Mouse (Mus musculus) cerebellum, adult 11 months (tissue): ENCODE data around the gene Tjp1.

Source experiments
- DNase-seq: peaks from one replicate; pipeline ENCODE4 v3.0.0; 2022

Tjp1 gene

DNA sequence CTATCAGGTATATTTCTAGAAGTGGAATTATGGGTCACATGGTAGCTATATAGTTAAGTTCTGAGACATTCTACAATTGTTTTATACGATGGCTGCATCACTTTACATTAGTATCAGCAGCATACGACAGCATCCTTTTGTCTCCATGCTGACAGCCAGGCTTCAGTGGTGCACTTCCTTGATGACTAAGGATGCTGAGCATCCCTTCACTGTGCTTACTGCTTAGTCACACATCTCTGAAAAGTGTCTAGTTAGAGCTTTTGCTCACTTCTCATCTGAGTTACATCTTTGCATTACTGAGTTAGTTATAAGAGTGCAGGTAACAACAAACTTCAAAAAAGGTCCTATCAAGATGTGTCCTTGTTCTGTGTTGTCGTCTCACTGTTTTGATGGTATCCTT is 182.3 kb downstream of the Tjp1 start:
- DNase-seq, result no peak

GRCm38 (mm10) chr7:65337581-65338270 is 189.9 kb downstream of the Tjp1 start:
- no peak for DNase-seq

DNA sequence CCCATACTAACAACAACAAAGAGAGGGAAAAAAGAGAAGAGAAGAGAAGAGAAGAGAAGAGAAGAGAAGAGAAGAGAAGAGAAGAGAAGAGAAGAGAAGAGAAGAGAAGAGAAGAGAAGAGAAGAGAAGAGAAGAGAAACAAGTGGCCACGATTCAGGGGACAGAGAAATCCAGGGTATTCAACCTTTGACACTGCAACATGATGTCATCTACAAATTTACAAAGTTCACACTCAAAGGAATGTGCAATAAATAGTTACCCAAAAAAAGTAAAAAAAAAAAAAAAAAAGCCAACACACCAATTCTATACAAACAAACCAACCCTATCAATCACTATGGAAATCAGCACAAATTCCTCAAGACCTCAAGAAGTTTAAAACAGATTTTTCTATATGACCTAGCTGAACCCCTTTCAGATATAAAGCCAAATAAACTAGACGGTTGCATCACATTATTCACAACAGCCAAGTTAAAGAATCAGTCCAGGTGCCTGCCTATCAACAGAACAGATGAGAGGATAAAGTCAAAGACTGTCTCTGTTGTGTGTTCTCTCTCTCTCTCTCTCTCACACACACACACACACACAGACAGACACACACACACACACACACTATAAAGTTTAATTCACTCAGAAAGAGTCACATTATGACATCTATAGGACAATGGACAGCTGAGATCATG is 194.4 kb downstream of the Tjp1 start:
- no peak for DNase-seq

DNA sequence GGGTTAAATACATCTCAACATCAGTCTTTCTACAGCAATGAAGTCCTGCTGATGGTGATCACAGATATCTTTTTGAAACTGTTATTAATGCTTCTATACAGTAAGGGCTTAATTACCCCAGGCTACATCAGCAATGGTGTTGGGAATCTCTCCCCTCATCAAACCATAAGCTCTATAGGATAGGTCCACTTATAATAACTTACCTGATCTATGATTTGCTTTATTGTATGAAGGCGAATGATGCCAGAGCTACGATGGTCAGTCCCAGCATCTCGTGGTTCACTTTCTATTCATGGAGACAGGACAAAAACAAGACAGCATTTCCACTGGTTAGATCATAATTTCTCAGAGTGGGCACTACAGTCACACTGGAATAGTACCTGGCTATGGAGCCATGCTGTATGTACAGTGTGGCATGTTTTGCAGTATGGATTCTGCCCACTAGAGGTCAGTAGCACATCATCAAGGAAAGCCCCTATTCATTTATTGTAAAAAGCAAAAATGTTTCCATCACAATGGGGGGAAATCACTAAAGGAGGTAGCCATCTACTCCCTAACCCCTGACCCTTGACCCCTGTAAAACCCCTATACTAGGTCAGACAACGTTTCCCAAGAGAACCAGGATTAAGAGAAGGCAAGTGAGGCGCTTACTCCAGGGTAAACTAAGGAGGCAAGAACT is 208.4 kb downstream of the Tjp1 start:
- peak; percentile 50 for DNase-seq

DNA sequence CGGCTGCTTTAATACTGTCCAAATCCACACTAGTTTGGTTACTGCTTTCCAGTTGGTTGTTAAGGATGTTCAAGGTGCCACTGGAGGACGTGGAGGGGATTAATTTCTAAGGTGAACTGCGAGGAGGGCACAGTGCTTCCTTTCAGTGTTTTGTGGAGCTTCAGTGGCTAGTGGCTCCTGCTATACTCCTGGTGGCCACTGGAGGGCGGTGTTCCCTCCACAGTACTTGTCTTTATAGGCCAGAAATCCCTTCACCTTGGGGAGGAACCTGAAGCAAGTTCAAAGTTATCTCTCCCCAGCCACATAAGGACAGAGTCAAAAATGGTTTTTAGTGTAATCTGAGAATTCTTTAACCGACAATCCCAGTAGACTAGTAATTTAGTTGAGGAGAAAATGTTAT is 210.2 kb downstream of the Tjp1 start:
- DNase-seq, result peak; percentile 44

- DNase-seq, result no peak
Measured at GRCm38 (mm10) chr7:65315182-65315581, 212.4 kb downstream of the Tjp1 start.

- DNase-seq, result no peak
Measured at GRCm38 (mm10) chr7:65296675-65297589, 230.6 kb downstream of the Tjp1 start.

- no peak for DNase-seq
Measured at GRCm38 (mm10) chr7:65282886-65283285, 244.7 kb downstream of the Tjp1 start.

GRCm38 (mm10) chr7:65281960-65282359 is 245.6 kb downstream of the Tjp1 start:
- DNase-seq, result no peak

- DNase-seq, result no peak
Measured at GRCm38 (mm10) chr7:65280944-65281912, 246.4 kb downstream of the Tjp1 start.

- peak; percentile 1 for DNase-seq
Measured at GRCm38 (mm10) chr7:65279277-65279676, 248.3 kb downstream of the Tjp1 start.

DNA sequence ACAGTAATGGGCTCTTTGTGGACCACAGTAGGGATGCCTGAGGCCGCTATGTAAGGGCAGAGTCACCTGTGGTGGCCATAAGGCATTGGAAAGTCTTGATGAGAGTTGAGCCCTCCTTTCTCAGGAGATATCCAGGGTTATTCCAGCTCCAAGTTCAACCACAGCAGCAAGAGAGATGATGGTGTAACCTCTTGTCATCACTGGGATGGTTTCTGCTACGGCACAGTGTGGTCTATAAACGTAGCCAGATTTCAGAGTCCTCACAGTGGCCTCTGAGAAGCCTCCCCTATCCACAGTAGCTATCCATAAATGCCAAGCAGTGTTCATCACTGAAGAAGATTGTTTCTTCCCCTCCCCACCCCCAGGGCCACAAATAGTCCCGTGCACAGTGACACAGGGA is 251.8 kb downstream of the Tjp1 start:
- DNase-seq, result no peak

GRCm38 (mm10) chr7:65274216-65274615 is 253.4 kb downstream of the Tjp1 start:
- peak; percentile 5 for DNase-seq

DNA sequence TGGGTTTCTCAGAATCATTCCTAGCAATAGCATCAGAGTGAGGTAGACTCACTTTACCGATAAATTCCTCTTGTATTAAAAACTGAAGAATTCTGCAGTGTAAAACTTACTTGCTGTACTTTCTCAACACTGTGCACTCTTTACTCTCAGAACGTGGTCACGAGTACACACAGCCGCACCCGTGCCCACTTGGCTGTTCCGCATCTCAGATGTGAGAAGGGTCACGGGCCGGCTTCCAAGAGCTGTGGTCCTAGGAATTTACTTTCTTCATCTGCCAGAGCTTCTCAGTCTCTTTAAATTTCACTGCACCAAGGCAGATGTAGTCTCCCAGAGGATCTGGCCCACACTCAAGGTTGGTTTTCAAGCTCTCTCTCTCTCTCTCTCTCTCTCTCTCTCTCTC is 277.9 kb downstream of the Tjp1 start:
- no peak for DNase-seq
